Mouse (Mus musculus) heart, postnatal 0 days (tissue): Measurements from ENCODE around the gene Hoxa6.

Experiments used
- CTCF ChIP-seq: IDR thresholded peaks from 2 replicates; pipeline ENCODE4 v1.5.1; 2016; ENCODE audit warnings: antibody characterized with exemption, control low read depth, low read depth
- EP300 ChIP-seq: IDR thresholded peaks from 2 replicates; pipeline ENCODE4 v1.6.1; 2016; ENCODE audit warnings: antibody characterized with exemption, low read depth

GRCm38 (mm10) chr6:52242801-52243332, 34.3 kb upstream of the Hoxa6 start:
- no peak for TF ChIP-seq CTCF
- no peak for TF ChIP-seq EP300
